Mouse (Mus musculus) limb, embryonic 10.5 days (tissue): ENCODE results near the gene Sgip1. TPM values are rescaled to one million over a fixed set of nuclear protein-coding genes. Genes with fewer than 3 reads are reported as not detected.
A peak's percentile ranks its signal among the peaks of the same experiment; 100 is the strongest.

ENCODE experiments used
- DNase-seq: peaks from one replicate; pipeline ENCODE4 v3.0.0-alpha.2; 2017; ENCODE audit warnings: low spot score
- H3K27ac ChIP-seq: fragments of 300-500 bp; sonication (generic); 2 replicates; pipeline ENCODE4 v1.5.1; 2016; ENCODE audit warnings: mild to moderate bottlenecking
- H3K27me3 ChIP-seq: fragments of 300-500 bp; sonication (generic); 2 replicates; pipeline ENCODE4 v1.6.1; 2016; ENCODE audit warnings: low read depth, mild to moderate bottlenecking; ENCODE audit not compliant: poor library complexity, severe bottlenecking
- H3K36me3 ChIP-seq: fragments of 300-500 bp; sonication (generic); 2 replicates; pipeline ENCODE4 v1.6.1; 2016; ENCODE audit warnings: mild to moderate bottlenecking, moderate library complexity
- H3K4me1 ChIP-seq: fragments of 300-500 bp; sonication (generic); 2 replicates; pipeline ENCODE4 v1.6.1; 2016
- H3K4me3 ChIP-seq: fragments of 300-500 bp; sonication (generic); 2 replicates; pipeline ENCODE4 v1.5.1; 2016; ENCODE audit warnings: mild to moderate bottlenecking, moderate library complexity
- H3K9me3 ChIP-seq: fragments of 300-500 bp; sonication (generic); replicated peaks from 2 replicates; pipeline ENCODE4 v1.6.1; 2016; ENCODE audit warnings: mild to moderate bottlenecking
- WGBS: fragments of 180-500 bp; shearing (Covaris S2); methylation state at CpG from one replicate; pipeline ENCODE4 v1.1.7; 2016; 5-methylcytosine and 5-hydroxymethylcytosine counted together
- polyA plus RNA-seq: library from polyadenylated mRNA; unstranded; fragments of >200 nt; fragmentation: Nextera tagmentation; extraction: Ambion mirVana; gene quantifications from 2 replicates; pipeline ENCODE4 v1.2.1, GENCODE M21; 2016

Gene Sgip1
- polyA plus RNA-seq, 1 experiment from 2014 or later, result 6.2 TPM

GRCm38 (mm10) chr4:102981709-102982108 is 240.6 kb downstream of the Sgip1 start:
- no peaks in the 10 kb centered on the region for H3K36me3 ChIP-seq
- H3K27ac ChIP-seq, result no peak overlapping the region
- H3K9me3 ChIP-seq, result no peaks in the 10 kb centered on the region
- 87% methylated on average over 8 of the region's 8 CpGs for WGBS
- peaks cover 19% of the 10 kb centered on the region for H3K4me1 ChIP-seq
- H3K4me3 ChIP-seq, result no peak overlapping the region
- DNase-seq, result no peak
- H3K27me3 ChIP-seq, result peaks cover 38% of the 10 kb centered on the region

- Histone ChIP-seq H3K4me3 (no peak overlapping the region), H3K9me3 (no peaks in the 10 kb centered on the region), H3K4me1 (peaks cover 8% of the 10 kb centered on the region; the same call in 1 of the 2 replicates), H3K27me3 (0 out of 2 replicates have a peak, but pooled peaks cover 5% of the 10 kb centered on the region), H3K27ac (no peak overlapping the region), H3K36me3 (no peaks in the 10 kb centered on the region)
- WGBS, result 71% methylated on average over 7 of the region's 7 CpGs
- DNase-seq, result peak; percentile 36
Measured at GRCm38 (mm10) chr4:102986173-102986572, 245.1 kb downstream of the Sgip1 start.

- H3K36me3 ChIP-seq, result no peaks in the 10 kb centered on the region
- H3K27ac ChIP-seq, result no peak overlapping the region
- H3K27me3 ChIP-seq, result no peaks in the 10 kb centered on the region
- DNase-seq, result peak; percentile 68
- H3K4me1 ChIP-seq, result peaks cover 16% of the 10 kb centered on the region
- WGBS, result 0% methylated on average over 2 of the region's 2 CpGs
- H3K9me3 ChIP-seq, result no peaks in the 10 kb centered on the region
- no peak overlapping the region for H3K4me3 ChIP-seq
Measured at GRCm38 (mm10) chr4:102986917-102987316, 245.8 kb downstream of the Sgip1 start.

GRCm38 (mm10) chr4:102987325-102987724 is 246.2 kb downstream of the Sgip1 start:
- Histone ChIP-seq H3K4me1 (peaks cover 16% of the 10 kb centered on the region), H3K36me3 (no peaks in the 10 kb centered on the region), H3K4me3 (no peak overlapping the region), H3K27me3 (no peaks in the 10 kb centered on the region), H3K27ac (no peak overlapping the region), H3K9me3 (no peaks in the 10 kb centered on the region)
- DNase-seq, result peak; percentile 28
- 44% methylated on average over 4 of the region's 4 CpGs for WGBS

GRCm38 (mm10) chr4:102987756-102988155 is 246.7 kb downstream of the Sgip1 start:
- Histone ChIP-seq H3K36me3 (no peaks in the 10 kb centered on the region), H3K9me3 (no peaks in the 10 kb centered on the region), H3K27ac (no peak overlapping the region), H3K27me3 (no peaks in the 10 kb centered on the region), H3K4me1 (peaks cover 16% of the 10 kb centered on the region), H3K4me3 (no peak overlapping the region)
- 91% methylated on average over 2 of the region's 2 CpGs for WGBS
- no peak for DNase-seq

GRCm38 (mm10) chr4:102988526-102988925 is 247.4 kb downstream of the Sgip1 start:
- Histone ChIP-seq H3K27ac (no peak overlapping the region), H3K36me3 (no peaks in the 10 kb centered on the region), H3K9me3 (no peaks in the 10 kb centered on the region), H3K4me1 (peaks cover 16% of the 10 kb centered on the region), H3K27me3 (no peaks in the 10 kb centered on the region), H3K4me3 (no peak overlapping the region)
- peak; percentile 28 for DNase-seq
- WGBS, result 68% methylated on average over 6 of the region's 6 CpGs

GRCm38 (mm10) chr4:102989391-102989790 is 248.3 kb downstream of the Sgip1 start:
- Histone ChIP-seq H3K27me3 (no peaks in the 10 kb centered on the region), H3K4me1 (peaks cover 16% of the 10 kb centered on the region), H3K4me3 (no peak overlapping the region), H3K36me3 (no peaks in the 10 kb centered on the region), H3K27ac (no peak overlapping the region), H3K9me3 (no peaks in the 10 kb centered on the region)
- DNase-seq, result peak; percentile 15
- WGBS, result 88% methylated on average over 5 of the region's 5 CpGs

GRCm38 (mm10) chr4:102990016-102990415 is 248.9 kb downstream of the Sgip1 start:
- DNase-seq, result no peak
- H3K9me3 ChIP-seq, result no peaks in the 10 kb centered on the region
- no peak overlapping the region for H3K27ac ChIP-seq
- no peak overlapping the region for H3K4me3 ChIP-seq
- H3K4me1 ChIP-seq, result peaks cover 16% of the 10 kb centered on the region
- no peaks in the 10 kb centered on the region for H3K27me3 ChIP-seq
- H3K36me3 ChIP-seq, result no peaks in the 10 kb centered on the region
- WGBS, result 70% methylated on average over 4 of the region's 4 CpGs

GRCm38 (mm10) chr4:102990595-102991340 is 249.7 kb downstream of the Sgip1 start:
- DNase-seq, result no peak
- Histone ChIP-seq H3K9me3 (no peaks in the 10 kb centered on the region), H3K27ac (no peak overlapping the region), H3K36me3 (no peaks in the 10 kb centered on the region), H3K4me3 (no peak overlapping the region), H3K4me1 (peaks cover 16% of the 10 kb centered on the region), H3K27me3 (no peaks in the 10 kb centered on the region)
- WGBS, result 82% methylated on average over 11 of the region's 11 CpGs

- no peak for DNase-seq
- H3K27me3 ChIP-seq, result no peaks in the 10 kb centered on the region
- H3K4me1 ChIP-seq, result peaks cover 16% of the 10 kb centered on the region
- 76% methylated on average over 3 of the region's 3 CpGs for WGBS
- no peak overlapping the region for H3K27ac ChIP-seq
- H3K36me3 ChIP-seq, result no peaks in the 10 kb centered on the region
- no peak overlapping the region for H3K4me3 ChIP-seq
- H3K9me3 ChIP-seq, result no peaks in the 10 kb centered on the region
Measured at GRCm38 (mm10) chr4:102991685-102992084, 250.6 kb downstream of the Sgip1 start.

- WGBS, result 84% methylated on average over 4 of the region's 4 CpGs
- DNase-seq, result no peak
- no peaks in the 10 kb centered on the region for H3K36me3 ChIP-seq
- peaks cover 32% of the 10 kb centered on the region for H3K4me1 ChIP-seq
- H3K4me3 ChIP-seq, result no peak overlapping the region
- peak overlapping the region; percentile 89 for H3K27ac ChIP-seq
- no peaks in the 10 kb centered on the region for H3K27me3 ChIP-seq
- no peaks in the 10 kb centered on the region for H3K9me3 ChIP-seq
Measured at GRCm38 (mm10) chr4:103004681-103005080, 263.6 kb downstream of the Sgip1 start.

GRCm38 (mm10) chr4:103005190-103005945 is 264.3 kb downstream of the Sgip1 start:
- H3K9me3 ChIP-seq, result no peaks in the 10 kb centered on the region
- peak overlapping the region; percentile 89 for H3K27ac ChIP-seq
- no peak for DNase-seq
- WGBS, result 22% methylated on average over 15 of the region's 15 CpGs
- H3K36me3 ChIP-seq, result no peaks in the 10 kb centered on the region
- H3K4me1 ChIP-seq, result peaks cover 32% of the 10 kb centered on the region
- no peak overlapping the region for H3K4me3 ChIP-seq
- no peaks in the 10 kb centered on the region for H3K27me3 ChIP-seq

GRCm38 (mm10) chr4:103006266-103006665 is 265.2 kb downstream of the Sgip1 start:
- no peaks in the 10 kb centered on the region for H3K9me3 ChIP-seq
- H3K4me1 ChIP-seq, result peaks cover 32% of the 10 kb centered on the region
- DNase-seq, result no peak
- H3K27ac ChIP-seq, result peak overlapping the region; percentile 89
- WGBS, result 76% methylated on average over 5 of the region's 5 CpGs
- H3K27me3 ChIP-seq, result no peaks in the 10 kb centered on the region
- H3K36me3 ChIP-seq, result no peaks in the 10 kb centered on the region
- no peak overlapping the region for H3K4me3 ChIP-seq
